Mouse (Mus musculus): ENCODE data around the gene Scarf2.

Scarf2 gene

DNA sequence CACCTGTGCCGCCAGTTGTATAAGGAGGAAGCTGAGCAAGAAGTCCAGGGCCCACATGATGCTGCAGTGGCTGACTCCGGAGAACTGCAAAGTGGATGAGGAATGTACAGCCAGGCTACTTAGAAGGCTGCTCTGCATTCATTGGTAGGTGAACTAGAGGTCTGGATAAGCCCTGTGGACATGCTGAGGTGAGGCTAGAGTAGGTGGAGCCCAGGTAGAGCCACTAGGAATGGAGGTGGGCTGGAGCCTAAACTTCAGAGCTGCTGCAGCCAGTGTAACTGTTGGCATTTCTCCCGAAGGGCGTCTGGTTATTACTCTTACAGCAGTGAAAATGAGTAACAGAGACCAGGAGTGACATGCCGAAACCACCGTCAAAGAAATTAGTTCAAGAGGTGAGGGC, 41.0 kb downstream of the Scarf2 start, which contains the start of gene Car15:
Gene Car15 (minus strand): TSS at position 314 of the 400 bp plus-strand sequence.
- H3K9me3 ChIP-seq (ENCODE audit: low read length) = peaks cover 5% of the 10 kb centered on the region; the same call in 1 of the 2 replicates

DNA sequence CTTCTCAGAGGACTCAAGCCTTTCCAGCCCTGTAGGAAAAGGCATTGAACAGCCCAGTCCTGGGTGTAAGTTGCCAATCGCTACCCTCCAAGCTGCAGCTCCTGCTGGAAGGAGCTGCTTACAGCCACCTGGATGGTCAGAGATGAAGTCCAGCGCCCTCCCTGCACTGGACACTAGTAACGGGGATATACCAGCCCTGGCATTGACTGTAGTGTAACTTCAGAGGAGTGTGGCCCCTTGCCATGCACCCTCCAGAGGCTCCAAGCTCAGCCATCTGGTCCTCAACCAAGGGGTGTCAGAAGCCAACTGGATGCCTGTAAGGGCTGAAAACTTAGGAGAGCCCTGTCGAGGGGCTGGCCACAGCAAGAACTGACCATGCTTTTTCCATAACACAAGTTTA, 42.9 kb downstream of the Scarf2 start:
- Histone ChIP-seq H3K4me3 (replicated peaks; ENCODE audit: low read length) (no peak overlapping the region), H3K27me3 (ENCODE audit: insufficient read depth, low read length) (peaks cover 36% of the 10 kb centered on the region), H3K4me1 (replicated peaks; ENCODE audit: low read depth, low read length) (peaks cover 5% of the 10 kb centered on the region; the same call in 1 of the 2 replicates), H3K36me3 (ENCODE audit: insufficient read depth, low read length) (peaks cover 45% of the 10 kb centered on the region), H3K9me3 (ENCODE audit: low read length) (peaks cover 5% of the 10 kb centered on the region; the same call in 1 of the 2 replicates)
- TF ChIP-seq NANOG (IDR thresholded peaks at IDR 0.05; ENCODE audit: borderline replicate concordance, low read length) (no peak), POU5F1 (IDR thresholded peaks at IDR 0.05; ENCODE audit: borderline replicate concordance, low read length) (no peak), CTCF (conservative IDR thresholded peaks at IDR 0.05; ENCODE audit: low read length) (no peak)

More for the DNA sequence above, 41.0 kb downstream of the Scarf2 start, which contains the start of gene Car15:
- no peak within 1 kb of the TSS for H3K4me3 ChIP-seq (replicated peaks; ENCODE audit: low read length)
- TF ChIP-seq CTCF (conservative IDR thresholded peaks at IDR 0.05; ENCODE audit: low read length) (no peak), NANOG (IDR thresholded peaks at IDR 0.05; ENCODE audit: borderline replicate concordance, low read length) (no peak), POU5F1 (IDR thresholded peaks at IDR 0.05; ENCODE audit: borderline replicate concordance, low read length) (no peak)
- H3K27me3 ChIP-seq (ENCODE audit: insufficient read depth, low read length) = peaks cover 51% of the 10 kb centered on the region
- peaks cover 26% of the 10 kb centered on the region for H3K36me3 ChIP-seq (ENCODE audit: insufficient read depth, low read length)
- peaks cover 13% of the 10 kb centered on the region for H3K4me1 ChIP-seq (replicated peaks; ENCODE audit: low read depth, low read length)

DNA sequence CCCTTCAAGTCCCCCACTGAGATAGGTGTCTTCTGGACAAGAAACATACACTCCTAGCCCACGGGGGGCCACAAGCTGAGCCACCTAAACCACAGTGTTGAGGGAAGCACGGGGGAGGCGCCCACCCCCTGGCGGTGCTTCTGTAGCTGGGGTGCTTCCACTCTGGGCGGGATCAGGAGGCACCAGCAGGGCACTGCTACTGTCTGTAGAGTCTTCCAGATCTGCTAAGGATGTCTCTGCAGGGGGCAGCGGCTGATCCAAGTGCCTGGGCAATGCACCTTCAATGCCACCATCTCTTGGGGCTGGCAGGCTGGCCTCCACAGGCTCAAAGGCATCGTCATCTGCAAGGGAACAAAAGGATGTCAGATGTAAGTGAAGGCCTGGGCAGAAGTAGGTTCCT, 45.4 kb downstream of the Scarf2 start:
- TF ChIP-seq NANOG (IDR thresholded peaks at IDR 0.05; ENCODE audit: borderline replicate concordance, low read length) (no peak), CTCF (conservative IDR thresholded peaks at IDR 0.05; ENCODE audit: low read length) (no peak), POU5F1 (IDR thresholded peaks at IDR 0.05; ENCODE audit: borderline replicate concordance, low read length) (no peak)
- H3K27me3 ChIP-seq (ENCODE audit: insufficient read depth, low read length) = peaks cover 11% of the 10 kb centered on the region

DNA sequence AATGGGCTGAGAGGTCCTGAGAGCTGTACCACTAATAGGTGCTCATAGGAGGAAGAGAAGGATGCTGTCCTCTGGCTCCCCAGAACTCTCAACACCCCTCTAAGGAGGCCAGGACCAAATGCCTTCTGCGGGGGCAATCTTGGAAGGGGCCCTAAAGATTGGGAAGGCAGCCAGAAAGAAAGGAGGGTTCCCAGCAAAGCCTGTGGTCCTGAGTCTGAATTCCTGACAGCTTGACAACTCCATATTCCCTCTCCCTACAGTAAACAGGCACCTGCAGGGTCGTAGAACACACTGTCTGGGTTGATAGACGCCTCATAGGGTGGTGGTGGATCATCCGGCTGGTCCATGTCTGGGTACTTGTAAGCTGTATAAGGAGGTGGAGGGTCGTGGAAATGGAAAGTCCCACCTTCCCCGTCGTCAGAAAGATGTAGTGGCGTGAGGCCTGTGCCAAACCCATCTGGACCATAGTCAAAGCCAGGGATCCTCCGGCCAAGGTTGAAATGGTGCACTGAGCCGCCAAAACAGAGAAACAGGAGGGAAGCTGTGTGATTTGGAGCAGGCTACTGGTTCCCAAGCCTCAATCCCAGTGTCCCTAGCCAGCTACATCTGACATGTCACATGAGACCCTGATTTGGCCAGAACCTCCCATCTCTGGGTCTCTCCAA, 46.8 kb downstream of the Scarf2 start:
- Histone ChIP-seq H3K36me3 (ENCODE audit: insufficient read depth, low read length) (peaks cover 84% of the 10 kb centered on the region), H3K27me3 (ENCODE audit: insufficient read depth, low read length) (no peaks in the 10 kb centered on the region), H3K4me1 (replicated peaks; ENCODE audit: low read depth, low read length) (0 out of 2 replicates have a peak, but pooled peaks cover 3% of the 10 kb centered on the region), H3K9me3 (ENCODE audit: low read length) (0 out of 2 replicates have a peak, but pooled peaks cover under 1% of the 10 kb centered on the region), H3K4me3 (replicated peaks; ENCODE audit: low read length) (no peak overlapping the region)
- TF ChIP-seq NANOG (IDR thresholded peaks at IDR 0.05; ENCODE audit: borderline replicate concordance, low read length) (no peak), CTCF (conservative IDR thresholded peaks at IDR 0.05; ENCODE audit: low read length) (no peak), POU5F1 (IDR thresholded peaks at IDR 0.05; ENCODE audit: borderline replicate concordance, low read length) (no peak)

More for the DNA sequence above, 45.4 kb downstream of the Scarf2 start:
- peaks cover 70% of the 10 kb centered on the region for H3K36me3 ChIP-seq (ENCODE audit: insufficient read depth, low read length)
- 0 out of 2 replicates have a peak, but pooled peaks cover 3% of the 10 kb centered on the region for H3K4me1 ChIP-seq (replicated peaks; ENCODE audit: low read depth, low read length)
- no peak overlapping the region for H3K4me3 ChIP-seq (replicated peaks; ENCODE audit: low read length)
- H3K9me3 ChIP-seq (ENCODE audit: low read length) = peaks cover 5% of the 10 kb centered on the region; the same call in 1 of the 2 replicates

DNA sequence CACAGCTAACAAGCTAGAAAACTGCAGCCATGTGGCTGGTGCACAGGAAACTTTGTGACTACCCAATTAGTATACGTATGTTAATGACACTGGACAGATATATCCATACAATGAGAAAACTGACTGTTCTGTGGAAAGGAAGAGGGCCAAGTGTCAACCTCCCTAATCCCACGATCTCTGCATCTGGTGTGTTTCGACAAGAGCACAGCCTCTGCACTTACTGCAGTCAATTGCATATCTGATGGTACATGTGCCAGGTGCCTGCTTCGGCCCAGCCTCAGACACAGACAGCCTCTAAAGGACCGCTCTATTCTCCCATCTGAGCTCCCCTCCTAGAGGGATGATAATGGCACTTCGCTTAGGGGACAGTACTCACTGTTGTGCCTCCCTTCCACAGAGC, 51.3 kb downstream of the Scarf2 start:
- Histone ChIP-seq H3K36me3 (ENCODE audit: insufficient read depth, low read length) (peaks cover 96% of the 10 kb centered on the region), H3K4me3 (replicated peaks; ENCODE audit: low read length) (no peak overlapping the region), H3K27me3 (ENCODE audit: insufficient read depth, low read length) (no peaks in the 10 kb centered on the region), H3K9me3 (ENCODE audit: low read length) (peaks cover 5% of the 10 kb centered on the region), H3K4me1 (replicated peaks; ENCODE audit: low read depth, low read length) (0 out of 2 replicates have a peak, but pooled peaks cover 3% of the 10 kb centered on the region)
- TF ChIP-seq NANOG (IDR thresholded peaks at IDR 0.05; ENCODE audit: borderline replicate concordance, low read length) (no peak), CTCF (conservative IDR thresholded peaks at IDR 0.05; ENCODE audit: low read length) (no peak), POU5F1 (IDR thresholded peaks at IDR 0.05; ENCODE audit: borderline replicate concordance, low read length) (no peak)

DNA sequence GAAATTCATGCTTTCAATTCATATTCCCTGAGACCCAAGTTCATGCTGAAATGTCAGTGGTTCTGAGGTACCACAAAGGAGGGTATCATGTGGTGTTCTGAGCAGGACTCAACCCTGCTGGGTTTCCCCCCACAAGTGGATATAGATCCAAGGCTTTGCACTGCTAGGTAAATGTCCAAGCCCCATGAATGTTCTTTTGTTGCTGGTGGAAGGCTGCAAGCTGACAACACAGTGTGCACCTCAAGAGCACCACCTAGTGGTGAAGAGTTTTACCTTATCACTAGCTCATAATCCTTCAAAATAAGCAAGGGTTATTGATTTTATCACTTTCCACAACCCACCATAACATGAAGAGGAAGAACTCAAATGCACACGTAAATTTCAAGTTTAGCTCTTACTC, 51.8 kb downstream of the Scarf2 start:
- H3K9me3 ChIP-seq (ENCODE audit: low read length) = peaks cover 5% of the 10 kb centered on the region

DNA sequence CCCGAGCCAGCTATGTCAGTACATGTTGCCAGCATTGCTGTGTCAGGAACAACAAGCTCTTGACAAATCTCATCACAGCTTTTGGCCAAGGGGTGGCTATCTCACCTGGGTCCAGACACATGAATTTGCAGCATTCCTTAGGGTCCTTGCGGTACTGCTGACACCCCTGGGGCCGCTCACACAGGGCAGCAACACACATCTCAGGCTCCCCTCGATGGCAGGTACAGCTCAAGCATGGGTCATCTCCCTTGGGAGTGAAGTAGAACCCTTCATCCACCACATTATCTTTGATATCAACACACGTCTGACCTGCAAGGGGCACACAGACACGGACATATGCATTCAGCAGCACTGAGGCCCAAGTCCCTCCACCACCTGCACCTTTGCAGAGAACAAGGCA, 52.4 kb downstream of the Scarf2 start:
- Histone ChIP-seq H3K4me1 (replicated peaks; ENCODE audit: low read depth, low read length) (0 out of 2 replicates have a peak, but pooled peaks cover 3% of the 10 kb centered on the region), H3K36me3 (ENCODE audit: insufficient read depth, low read length) (peaks cover 95% of the 10 kb centered on the region), H3K4me3 (replicated peaks; ENCODE audit: low read length) (no peak overlapping the region), H3K9me3 (ENCODE audit: low read length) (peaks cover 5% of the 10 kb centered on the region), H3K27me3 (ENCODE audit: insufficient read depth, low read length) (no peaks in the 10 kb centered on the region)
- TF ChIP-seq NANOG (IDR thresholded peaks at IDR 0.05; ENCODE audit: borderline replicate concordance, low read length) (no peak), CTCF (conservative IDR thresholded peaks at IDR 0.05; ENCODE audit: low read length) (no peak), POU5F1 (IDR thresholded peaks at IDR 0.05; ENCODE audit: borderline replicate concordance, low read length) (no peak)

More for the DNA sequence above, 51.8 kb downstream of the Scarf2 start:
- 0 out of 2 replicates have a peak, but pooled peaks cover 3% of the 10 kb centered on the region for H3K4me1 ChIP-seq (replicated peaks; ENCODE audit: low read depth, low read length)
- no peaks in the 10 kb centered on the region for H3K27me3 ChIP-seq (ENCODE audit: insufficient read depth, low read length)
- H3K36me3 ChIP-seq (ENCODE audit: insufficient read depth, low read length) = peaks cover 95% of the 10 kb centered on the region
- TF ChIP-seq POU5F1 (IDR thresholded peaks at IDR 0.05; ENCODE audit: borderline replicate concordance, low read length) (no peak), CTCF (conservative IDR thresholded peaks at IDR 0.05; ENCODE audit: low read length) (peak; percentile 71), NANOG (IDR thresholded peaks at IDR 0.05; ENCODE audit: borderline replicate concordance, low read length) (no peak)
- H3K4me3 ChIP-seq (replicated peaks; ENCODE audit: low read length) = no peak overlapping the region

DNA sequence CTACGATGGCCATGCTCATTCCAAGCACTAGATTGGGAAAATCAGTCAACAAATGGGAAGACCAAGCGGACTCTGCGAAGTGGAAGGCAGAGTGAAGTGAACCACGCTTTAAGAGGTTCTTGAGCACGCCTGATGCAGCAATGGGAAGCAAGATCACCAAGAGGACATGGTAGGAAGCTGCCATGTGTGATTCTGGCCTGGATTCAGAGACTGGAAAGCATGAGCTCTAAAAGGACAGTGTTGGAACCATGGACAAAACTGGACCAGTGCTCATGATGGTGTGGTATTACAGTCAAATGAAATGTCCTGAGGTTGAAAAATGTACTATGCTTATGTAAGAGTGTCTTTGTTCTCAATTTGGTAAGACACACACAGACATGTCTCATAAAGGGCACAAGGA, 54.2 kb downstream of the Scarf2 start:
- no peak overlapping the region for H3K4me3 ChIP-seq (replicated peaks; ENCODE audit: low read length)
- no peak for TF ChIP-seq NANOG (IDR thresholded peaks at IDR 0.05; ENCODE audit: borderline replicate concordance, low read length)
- no peak for TF ChIP-seq CTCF (conservative IDR thresholded peaks at IDR 0.05; ENCODE audit: low read length)
- TF ChIP-seq POU5F1 (IDR thresholded peaks at IDR 0.05; ENCODE audit: borderline replicate concordance, low read length) = no peak
- H3K27me3 ChIP-seq (ENCODE audit: insufficient read depth, low read length) = no peaks in the 10 kb centered on the region
- no peaks in the 10 kb centered on the region for H3K4me1 ChIP-seq (replicated peaks; ENCODE audit: low read depth, low read length)
- peaks cover 93% of the 10 kb centered on the region for H3K36me3 ChIP-seq (ENCODE audit: insufficient read depth, low read length)
- H3K9me3 ChIP-seq (ENCODE audit: low read length) = peaks cover 5% of the 10 kb centered on the region
